Mouse (Mus musculus) liver, embryonic 14.5 days (tissue): ENCODE results near the gene Rpl18a. TPM values are rescaled to one million over a fixed set of nuclear protein-coding genes. Genes with fewer than 3 reads are reported as not detected.
"Not testable (repeated sequence)": the region's sequence is repeated elsewhere in the genome, so short reads cannot be mapped to it uniquely, and the experiment has no call there.

Experiments
- ATAC-seq: fragments of 200-750 bp; cut with Nextera tagmentation; 2 replicates; pipeline ENCODE4 v1.8.0; 2017; ENCODE audit warnings: moderate number of reproducible peaks, mild to moderate bottlenecking, moderate library complexity; ENCODE audit not compliant: insufficient read depth
- DNase-seq, 3 experiments: peaks; one replicate each; pipeline ENCODE4 v3.0.0-alpha.2; 2012 to 2013; ENCODE audit warnings: low read depth in 3 of 3, low spot score in 3 of 3
- H3K27ac ChIP-seq: fragments of 300-500 bp; sonication (generic); 2 replicates; pipeline ENCODE4 v1.5.1; 2014; ENCODE audit warnings: moderate library complexity, mild to moderate bottlenecking, control low read depth, inconsistent platforms
- H3K27me3 ChIP-seq: fragments of 300-500 bp; sonication (generic); 2 replicates; pipeline ENCODE4 v1.6.1; 2014; ENCODE audit warnings: mild to moderate bottlenecking, low read length, moderate library complexity; ENCODE audit not compliant: control insufficient read depth, insufficient read depth
- H3K36me3 ChIP-seq: fragments of 300-500 bp; sonication (generic); replicated peaks from 2 replicates; pipeline ENCODE4 v1.6.1; 2014; ENCODE audit warnings: low read depth; ENCODE audit not compliant: control insufficient read depth, insufficient read depth
- H3K4me1 ChIP-seq, 2 experiments: fragments of 200-500 bp in 1 of 2; fragments of 300-500 bp in 1 of 2; sonication (generic) in 1 of 2; replicated peaks; 2 replicates each; pipeline ENCODE4 v1.6.1; 2012 to 2014; ENCODE audit warnings: antibody characterized with exemption in 1 of 2, inconsistent platforms in 1 of 2, low read length in 1 of 2; ENCODE audit not compliant: control insufficient read depth in 2 of 2, insufficient read depth in 2 of 2
- H3K4me2 ChIP-seq: fragments of 300-500 bp; sonication (generic); 2 replicates; pipeline ENCODE4 v1.6.1; 2014; ENCODE audit warnings: low read depth, mild to moderate bottlenecking, control low read depth, moderate library complexity
- H3K4me3 ChIP-seq, 2 experiments: fragments of 200-500 bp in 1 of 2; fragments of 300-500 bp in 1 of 2; sonication (generic) in 1 of 2; 2 replicates each; pipeline ENCODE4 v1.5.1; 2012 to 2014; ENCODE audit warnings: low read depth in 2 of 2, low read length in 2 of 2, mild to moderate bottlenecking in 2 of 2, control low read depth in 1 of 2, inconsistent platforms in 1 of 2, moderate library complexity in 1 of 2; ENCODE audit not compliant: insufficient read depth in 1 of 2
- H3K9ac ChIP-seq: fragments of 300-500 bp; sonication (generic); replicated peaks from 2 replicates; pipeline ENCODE4 v1.6.1; 2014; ENCODE audit warnings: mild to moderate bottlenecking, control low read depth, moderate library complexity
- H3K9me3 ChIP-seq: fragments of 300-500 bp; sonication (generic); 2 replicates; pipeline ENCODE4 v1.6.1; 2016; ENCODE audit warnings: low read length, mixed read lengths; ENCODE audit not compliant: control insufficient read depth
- CTCF ChIP-seq: IDR thresholded peaks from 2 replicates; pipeline ENCODE4 v1.5.1; 2016; ENCODE audit warnings: antibody characterized with exemption, low read depth, control low read depth
- EP300 ChIP-seq: IDR thresholded peaks from 2 replicates; pipeline ENCODE4 v1.6.1; 2016; ENCODE audit warnings: antibody characterized with exemption, low read depth
- WGBS: fragments of 180-500 bp; shearing (Covaris S2); extraction: QIAGEN DNeasy Blood & Tissue Kit; methylation state at CpG from one replicate; pipeline ENCODE4 v1.1.7; 2014; ENCODE audit not compliant: insufficient replicate concordance; 5-methylcytosine and 5-hydroxymethylcytosine counted together
- polyA plus RNA-seq, 2 experiments: library from polyadenylated mRNA; depleted of rRNA in 1 of 2; stranded (reverse) in 1 of 2; unstranded in 1 of 2; fragments of >200 nt; fragmentation: Nextera tagmentation in 1 of 2; extraction: Ambion mirVana in 1 of 2; gene quantifications; 2 replicates each; pipeline versions ENCODE4 v1.2.1 to v1.2.3; 2012 to 2014

Rpl18a gene
- polyA plus RNA-seq, 2 experiments = 2,899 to 3,211 TPM

- peaks cover 21% of the 10 kb centered on the region for H3K36me3 ChIP-seq
- no peak overlapping the region for H3K4me3 ChIP-seq
- no peak overlapping the region for H3K9ac ChIP-seq
- H3K27ac ChIP-seq = no peak overlapping the region
- DNase-seq (no peak), ATAC-seq (no peak)
- peaks cover 0 to 3% of the 10 kb centered on the region in 2 experiments; a peak in 1 of 4 replicates for H3K4me1 ChIP-seq
- TF ChIP-seq EP300 (no peak), CTCF (no peak)
- no peaks in the 10 kb centered on the region for H3K9me3 ChIP-seq
- H3K4me2 ChIP-seq = no peak overlapping the region
- 73% methylated on average over 2 of the region's 2 CpGs for WGBS
- H3K27me3 ChIP-seq = no peaks in the 10 kb centered on the region
Measured at GRCm38 (mm10) chr8:70899226-70899625, 2.0 kb upstream of the Rpl18a start.

GRCm38 (mm10) chr8:70898661-70899198 lies 1.5 kb upstream of the Rpl18a start:
- H3K4me2 ChIP-seq = peak overlapping the region; percentile 97; the same call in 1 of the 2 replicates
- peaks cover 26% of the 10 kb centered on the region for H3K36me3 ChIP-seq
- WGBS = 60% methylated on average over 2 of the region's 2 CpGs
- H3K4me3 ChIP-seq = no peak overlapping the region
- peaks cover 0 to 3% of the 10 kb centered on the region in 2 experiments; a peak in 1 of 4 replicates for H3K4me1 ChIP-seq
- H3K9me3 ChIP-seq = no peaks in the 10 kb centered on the region
- TF ChIP-seq CTCF (no peak), EP300 (no peak)
- ATAC-seq = no peak
- no peak overlapping the region for H3K27ac ChIP-seq
- no peaks in the 10 kb centered on the region for H3K27me3 ChIP-seq
- H3K9ac ChIP-seq = no peak overlapping the region; the same call in 1 of the 2 replicates
- DNase-seq = no peak

- Histone ChIP-seq H3K9me3 (no peaks in the 10 kb centered on the region), H3K36me3 (peaks cover 27% of the 10 kb centered on the region), H3K4me2 (peak overlapping the region; percentile 97), H3K4me3 (peak overlapping the region; percentile 77 to 86), H3K9ac (peak overlapping the region; percentile 80), H3K27me3 (peaks cover 6% of the 10 kb centered on the region), H3K4me1 (peaks cover 0 to 3% of the 10 kb centered on the region in 2 experiments; a peak in 1 of 4 replicates), H3K27ac (peak overlapping the region; percentile 86)
- WGBS = under 1% methylated on average over 20 of the region's 20 CpGs
- DNase-seq = peak; percentile 67 to 68 (median 68)
- peak; percentile 99 for TF ChIP-seq CTCF
- TF ChIP-seq EP300 = no peak
- ATAC-seq = peak; percentile 42
Measured at GRCm38 (mm10) chr8:70897681-70898413, 635 bp upstream of the Rpl18a start.

DNA sequence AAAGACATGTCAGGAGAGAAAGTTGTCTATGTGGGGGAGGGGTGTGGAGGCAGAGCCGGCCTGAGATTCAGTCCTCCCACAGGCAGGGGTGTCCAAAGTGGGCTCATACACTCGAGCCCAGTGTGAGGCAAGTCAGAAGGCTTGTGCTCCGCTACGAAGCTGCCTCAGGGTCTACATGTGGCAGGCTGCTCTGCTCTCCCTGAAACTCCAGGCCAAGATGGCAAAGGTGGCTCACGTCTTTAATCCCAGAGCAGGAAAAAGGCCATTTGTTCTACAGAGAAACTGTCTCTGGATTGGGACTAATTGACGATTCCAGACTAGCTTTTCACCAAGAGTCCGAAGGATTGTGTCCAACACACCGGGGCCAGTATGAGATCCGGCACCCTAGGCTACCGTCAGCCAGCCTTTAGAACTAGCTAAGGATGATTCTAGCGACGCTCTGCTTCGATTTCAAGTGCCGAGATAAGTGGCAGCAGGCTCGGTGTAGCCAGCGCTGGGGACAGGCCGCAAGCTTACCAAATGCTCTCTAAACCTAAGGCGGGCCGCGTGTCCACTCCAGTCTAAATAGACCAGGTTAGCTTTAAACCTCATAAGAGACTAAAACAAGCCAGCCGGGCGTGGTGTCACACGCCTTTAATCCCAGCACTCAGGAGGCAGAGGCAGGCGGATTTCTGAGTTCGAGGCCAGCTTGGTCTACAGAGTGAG lies 744 bp downstream of the Rpl18a start:
- H3K9ac ChIP-seq = peak overlapping the region; percentile 91
- no peak for TF ChIP-seq CTCF
- peaks cover 0 to 3% of the 10 kb centered on the region in 2 experiments; a peak in 1 of 4 replicates for H3K4me1 ChIP-seq
- peak overlapping the region; percentile 51 for H3K27ac ChIP-seq
- ATAC-seq = no peak
- peak overlapping the region; percentile 86 to 91 for H3K4me3 ChIP-seq
- WGBS = under 1% methylated on average over 25 of the region's 25 CpGs
- peak overlapping the region; percentile 96 for H3K4me2 ChIP-seq
- peaks cover 27% of the 10 kb centered on the region for H3K36me3 ChIP-seq
- no peak for DNase-seq
- H3K27me3 ChIP-seq = peaks cover 20% of the 10 kb centered on the region
- no peaks in the 10 kb centered on the region for H3K9me3 ChIP-seq

- Histone ChIP-seq H3K4me2 (peak overlapping the region; percentile 96), H3K9ac (peak overlapping the region; percentile 91), H3K36me3 (peaks cover 27% of the 10 kb centered on the region), H3K4me3 (peak overlapping the region; percentile 86 to 91), H3K27me3 (peaks cover 28% of the 10 kb centered on the region)
- H3K27ac ChIP-seq, H3K9me3 ChIP-seq, ATAC-seq, H3K4me1 ChIP-seq, DNase-seq: not testable (repeated sequence)
- 73% methylated on average over 24 of the region's 24 CpGs for WGBS
Measured at GRCm38 (mm10) chr8:70895571-70896259, 1.5 kb downstream of the Rpl18a start.
